Mouse (Mus musculus): Measurements from ENCODE around the gene Cdh24. TPM values are rescaled to one million over a fixed set of nuclear protein-coding genes. Genes with fewer than 3 reads are reported as not detected.

Cdh24 gene
- polyA plus RNA-seq (2012; ENCODE audit: insufficient read depth, insufficient read length, low replicate concordance, missing spikeins): not detected in 2 replicates

GRCm38 (mm10) chr14:54641305-54641969, at the start of gene Cdh24:
TSS of gene Cdh24 (minus strand) at chr14:54641364.
- peak; percentile 79 for TF ChIP-seq CTCF (IDR thresholded peaks at IDR 0.05; ENCODE audit: insufficient read depth, low read depth, low read length)
- TF ChIP-seq POLR2A (IDR thresholded peaks at IDR 0.05; ENCODE audit: insufficient read depth, low read depth, low read length): 0 out of 2 replicates have a peak, but pooled peaks have one; percentile 47
- peak within 1 kb of the TSS; percentile 64 for H3K4me3 ChIP-seq (ENCODE audit: insufficient read depth, low read depth, low read length)
- peaks cover 10% of the 10 kb centered on the region for H3K4me1 ChIP-seq (ENCODE audit: control insufficient read depth, insufficient read depth, low read length)
- under 1% methylated on average over 52 of the region's 52 CpGs for WGBS
- H3K27ac ChIP-seq (ENCODE audit: insufficient read depth, low read depth, low read length): peak within 1 kb of the TSS; percentile 27; the same call in 1 of the 2 replicates

DNA sequence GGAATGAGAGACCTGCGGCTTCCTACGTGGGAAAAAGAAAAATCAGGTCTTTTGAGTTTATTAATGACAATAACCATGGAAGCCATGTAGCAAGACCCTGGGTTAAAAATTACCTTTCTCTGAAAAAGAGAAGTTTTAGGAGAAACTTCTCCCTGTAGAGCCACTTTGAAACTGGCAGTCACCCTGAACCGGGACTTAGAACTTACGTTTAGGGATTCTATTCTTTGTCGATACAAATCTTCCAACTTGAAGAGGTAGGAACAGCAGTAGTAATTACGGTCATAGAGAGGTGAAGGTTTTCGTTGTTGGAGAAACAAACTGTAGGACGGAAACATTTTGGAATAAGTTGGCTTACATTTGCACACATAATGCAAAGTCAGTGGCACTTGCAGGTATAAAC, 46.1 kb upstream of the Cdh24 start:
- 0 out of 2 replicates have a peak, but pooled peaks cover 2% of the 10 kb centered on the region for H3K4me1 ChIP-seq (ENCODE audit: control insufficient read depth, insufficient read depth, low read length)
- WGBS: 1% methylated on average over 8 of the region's 8 CpGs
- peak overlapping the region; percentile 58 for H3K4me3 ChIP-seq (ENCODE audit: insufficient read depth, low read depth, low read length)
- H3K27ac ChIP-seq (ENCODE audit: insufficient read depth, low read depth, low read length): 0 out of 2 replicates have a peak overlapping the region, but pooled peaks have one; percentile 42
- TF ChIP-seq CTCF (IDR thresholded peaks at IDR 0.05; ENCODE audit: insufficient read depth, low read depth, low read length): no peak

DNA sequence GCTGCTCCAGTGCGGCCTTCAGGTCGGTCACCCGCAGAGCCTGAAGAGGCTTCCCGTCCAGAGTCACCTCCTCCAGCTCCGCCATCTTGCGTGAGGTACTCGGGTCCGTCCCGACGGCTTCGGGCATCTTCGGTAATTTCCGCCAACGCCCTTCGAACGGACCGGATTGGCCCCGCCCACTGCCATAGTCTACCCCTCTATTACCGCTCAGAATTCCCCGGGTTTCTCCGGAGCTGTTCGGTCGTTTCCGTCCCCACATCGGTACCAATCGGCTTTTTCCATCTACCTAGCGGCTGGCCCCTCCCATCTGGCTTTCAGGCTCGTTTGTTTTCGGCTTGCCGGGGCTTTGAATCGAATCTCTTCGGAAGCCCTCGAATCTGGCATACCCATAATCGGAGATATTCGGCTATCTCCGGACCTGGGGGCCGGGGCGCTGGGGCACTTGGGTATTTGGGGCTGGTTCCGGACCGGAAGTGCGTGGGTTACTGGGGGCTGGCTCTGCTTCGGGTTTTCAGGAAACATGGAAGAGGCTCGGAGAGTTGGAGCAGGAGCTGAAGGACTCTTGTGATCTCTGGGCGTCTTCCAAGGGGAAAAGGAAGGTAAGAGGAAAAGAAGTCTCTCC, 45.5 kb upstream of the Cdh24 start, which contains the start of gene Acin1:
Gene Acin1, minus strand, starts transcription at position 410 of the 622 bp plus-strand sequence.
- 0 out of 2 replicates have a peak, but pooled peaks cover 2% of the 10 kb centered on the region for H3K4me1 ChIP-seq (ENCODE audit: control insufficient read depth, insufficient read depth, low read length)
- peak within 1 kb of the TSS; percentile 96 for H3K27ac ChIP-seq (ENCODE audit: insufficient read depth, low read depth, low read length)
- TF ChIP-seq CTCF (IDR thresholded peaks at IDR 0.05; ENCODE audit: insufficient read depth, low read depth, low read length) (no peak), POLR2A (IDR thresholded peaks at IDR 0.05; ENCODE audit: insufficient read depth, low read depth, low read length) (peak; percentile 76)
- under 1% methylated on average over 44 of the region's 44 CpGs for WGBS
- peak within 1 kb of the TSS; percentile 83 for H3K4me3 ChIP-seq (ENCODE audit: insufficient read depth, low read depth, low read length)

DNA sequence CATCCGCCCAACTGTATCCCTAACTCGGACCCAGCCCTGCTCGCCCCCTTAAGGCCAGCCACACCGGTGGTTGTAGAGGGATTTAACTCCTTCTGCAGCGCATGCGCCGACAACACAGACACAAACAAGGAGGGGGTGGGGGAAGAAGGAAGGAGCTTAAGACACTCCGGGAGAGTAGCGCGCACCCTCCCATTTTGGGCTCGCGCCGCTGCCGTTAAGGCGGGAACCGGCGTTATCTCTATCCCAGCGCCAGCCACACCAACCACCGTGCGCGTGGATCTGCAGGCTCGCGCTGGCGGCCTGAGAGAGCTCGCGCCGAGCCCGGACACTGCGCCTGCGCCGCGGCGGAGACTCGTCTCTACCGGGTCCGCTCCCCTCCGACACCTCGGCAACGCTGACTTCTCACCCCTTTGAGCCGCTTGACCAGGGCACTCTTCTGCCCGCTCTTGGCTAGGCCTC, 44.9 kb upstream of the Cdh24 start, which contains the start of gene 1700123O20Rik:
Gene 1700123O20Rik, plus strand, starts transcription at position 154 of the 459 bp plus-strand sequence.
- Histone ChIP-seq H3K27ac (ENCODE audit: insufficient read depth, low read depth, low read length) (peak within 1 kb of the TSS; percentile 96), H3K4me3 (ENCODE audit: insufficient read depth, low read depth, low read length) (peak within 1 kb of the TSS; percentile 83), H3K4me1 (ENCODE audit: control insufficient read depth, insufficient read depth, low read length) (0 out of 2 replicates have a peak, but pooled peaks cover 2% of the 10 kb centered on the region)
- under 1% methylated on average over 41 of the region's 41 CpGs for WGBS
- TF ChIP-seq CTCF (IDR thresholded peaks at IDR 0.05; ENCODE audit: insufficient read depth, low read depth, low read length) (peak; percentile 28; the same call in 1 of the 2 replicates), POLR2A (IDR thresholded peaks at IDR 0.05; ENCODE audit: insufficient read depth, low read depth, low read length) (no peak)

DNA sequence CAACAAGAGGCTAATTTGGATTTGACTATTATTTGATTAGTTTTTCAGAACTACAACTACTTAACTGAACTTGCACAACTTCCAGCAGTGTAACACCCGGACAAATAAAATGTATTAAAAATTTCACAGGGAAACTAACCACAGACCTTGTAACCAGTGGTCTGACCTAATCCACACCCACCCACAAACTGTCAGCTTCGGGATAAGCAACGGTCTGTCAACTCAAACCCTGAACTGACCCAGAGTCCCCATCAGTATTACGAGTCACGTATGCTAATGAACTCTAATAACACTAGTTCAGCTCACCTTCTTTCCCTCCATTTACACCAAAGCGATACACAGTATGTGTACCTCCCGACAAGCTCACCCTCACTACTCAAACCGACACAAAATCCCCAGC, 44.3 kb upstream of the Cdh24 start:
- 2% methylated on average over 8 of the region's 8 CpGs for WGBS
- TF ChIP-seq POLR2A (IDR thresholded peaks at IDR 0.05; ENCODE audit: insufficient read depth, low read depth, low read length) (no peak), CTCF (IDR thresholded peaks at IDR 0.05; ENCODE audit: insufficient read depth, low read depth, low read length) (no peak)
- peak overlapping the region; percentile 83 for H3K4me3 ChIP-seq (ENCODE audit: insufficient read depth, low read depth, low read length)
- H3K27ac ChIP-seq (ENCODE audit: insufficient read depth, low read depth, low read length): peak overlapping the region; percentile 10; the same call in 1 of the 2 replicates
- 0 out of 2 replicates have a peak, but pooled peaks cover 2% of the 10 kb centered on the region for H3K4me1 ChIP-seq (ENCODE audit: control insufficient read depth, insufficient read depth, low read length)

DNA sequence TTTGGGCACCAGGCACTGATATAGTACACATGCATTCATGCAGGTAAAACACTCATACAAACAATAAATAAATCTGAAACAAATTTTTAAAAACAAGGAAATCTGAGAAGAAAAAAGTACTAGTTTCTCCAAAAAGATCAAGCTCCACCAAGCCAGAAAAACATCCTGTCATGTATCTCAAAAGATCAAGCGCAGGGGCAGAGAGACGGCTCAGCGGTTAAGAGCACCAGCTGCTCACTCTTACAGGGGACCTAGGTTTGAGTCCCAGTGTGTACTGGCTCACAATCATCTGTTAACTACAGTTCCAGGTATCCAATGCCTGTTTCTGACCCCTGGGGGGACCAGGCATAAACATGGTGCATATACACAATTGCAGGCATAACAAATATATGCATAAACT, 41.2 kb upstream of the Cdh24 start:
- H3K4me1 ChIP-seq (ENCODE audit: control insufficient read depth, insufficient read depth, low read length): no peaks in the 10 kb centered on the region
- no peak overlapping the region for H3K4me3 ChIP-seq (ENCODE audit: insufficient read depth, low read depth, low read length)
- H3K27ac ChIP-seq (ENCODE audit: insufficient read depth, low read depth, low read length): no peak overlapping the region
- 84% methylated on average over 3 of the region's 3 CpGs for WGBS
- TF ChIP-seq CTCF (IDR thresholded peaks at IDR 0.05; ENCODE audit: insufficient read depth, low read depth, low read length) (no peak), POLR2A (IDR thresholded peaks at IDR 0.05; ENCODE audit: insufficient read depth, low read depth, low read length) (no peak)

DNA sequence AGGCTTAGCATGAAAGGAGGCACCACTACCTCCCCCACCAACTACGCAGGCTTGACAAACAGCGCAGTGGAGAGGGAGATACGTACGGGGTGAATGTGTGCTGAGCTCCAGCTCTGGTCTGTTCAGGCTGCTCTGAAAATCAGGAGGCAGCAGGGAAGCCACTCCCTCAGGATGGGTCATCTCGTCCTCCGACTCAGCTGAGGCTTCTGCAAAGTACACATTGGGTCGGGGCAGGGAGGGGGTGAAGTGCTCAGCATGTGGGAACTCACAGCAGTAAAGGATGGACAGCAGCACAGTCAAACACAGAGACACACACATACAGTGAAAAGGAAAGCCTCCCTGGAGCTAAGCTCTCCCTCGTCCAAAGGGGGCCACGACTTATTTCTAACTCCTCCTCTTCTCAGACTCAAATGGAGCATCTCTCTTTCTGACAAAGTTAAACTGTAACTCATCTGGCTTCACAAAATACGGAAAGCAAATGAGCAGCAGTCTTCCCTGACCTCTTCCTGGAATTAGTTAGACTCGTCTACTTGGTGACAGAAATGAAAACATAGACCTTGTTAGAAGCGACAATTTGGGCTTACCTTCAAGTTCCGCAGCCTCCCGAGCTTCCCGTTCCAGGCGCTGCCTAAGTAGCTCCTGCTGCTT, 37.6 kb upstream of the Cdh24 start:
- H3K4me3 ChIP-seq (ENCODE audit: insufficient read depth, low read depth, low read length): no peak overlapping the region
- H3K27ac ChIP-seq (ENCODE audit: insufficient read depth, low read depth, low read length): no peak overlapping the region
- WGBS: 83% methylated on average over 16 of the region's 16 CpGs
- H3K4me1 ChIP-seq (ENCODE audit: control insufficient read depth, insufficient read depth, low read length): no peaks in the 10 kb centered on the region
- TF ChIP-seq CTCF (IDR thresholded peaks at IDR 0.05; ENCODE audit: insufficient read depth, low read depth, low read length): no peak
- no peak for TF ChIP-seq POLR2A (IDR thresholded peaks at IDR 0.05; ENCODE audit: insufficient read depth, low read depth, low read length)

DNA sequence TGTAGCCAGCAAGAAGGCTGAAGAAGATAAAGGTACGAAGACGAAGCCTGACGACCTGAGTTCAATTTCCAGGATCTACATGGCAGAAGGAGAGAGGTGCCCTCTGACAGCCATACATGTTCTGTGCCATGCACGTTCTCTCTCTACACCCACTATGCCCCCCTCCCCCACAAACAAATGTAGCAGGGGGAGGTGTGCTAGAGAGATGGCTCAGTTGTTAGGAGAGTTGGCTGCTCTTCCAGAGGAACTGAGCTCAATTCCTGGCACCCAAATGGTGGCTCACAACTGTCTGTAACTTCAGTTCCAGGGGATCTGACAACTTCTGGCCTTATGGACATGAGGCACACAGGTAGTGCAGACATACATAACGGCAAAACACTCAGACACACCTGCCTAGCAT, 35.1 kb upstream of the Cdh24 start:
- H3K4me3 ChIP-seq (ENCODE audit: insufficient read depth, low read depth, low read length): no peak overlapping the region
- TF ChIP-seq CTCF (IDR thresholded peaks at IDR 0.05; ENCODE audit: insufficient read depth, low read depth, low read length) (no peak), POLR2A (IDR thresholded peaks at IDR 0.05; ENCODE audit: insufficient read depth, low read depth, low read length) (no peak)
- H3K27ac ChIP-seq (ENCODE audit: insufficient read depth, low read depth, low read length): no peak overlapping the region
- 70% methylated on average over 5 of the region's 5 CpGs for WGBS
- H3K4me1 ChIP-seq (ENCODE audit: control insufficient read depth, insufficient read depth, low read length): no peaks in the 10 kb centered on the region

All from olfactory bulb, adult 2 months (tissue).